7 mouse cellular contexts compared by ENCODE assay signal in the genomic region with DNA sequence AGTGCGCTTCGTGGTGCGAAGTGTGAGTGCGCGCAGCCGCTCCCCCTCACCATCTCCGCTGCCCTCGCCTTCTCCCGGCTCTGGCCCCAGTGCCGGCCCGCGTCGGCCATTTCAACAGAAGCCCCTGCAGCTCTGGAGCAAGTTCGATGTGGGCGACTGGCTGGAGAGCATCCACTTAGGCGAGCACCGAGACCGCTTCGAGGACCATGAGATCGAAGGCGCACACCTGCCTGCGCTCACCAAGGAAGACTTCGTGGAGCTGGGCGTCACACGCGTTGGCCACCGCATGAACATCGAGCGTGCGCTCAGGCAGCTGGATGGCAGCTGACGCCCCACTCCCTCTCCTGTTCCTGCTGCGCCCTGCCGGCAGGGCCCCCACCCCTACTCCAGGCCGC. TPM values are rescaled to one million over a fixed set of nuclear protein-coding genes. Genes with fewer than 3 reads are reported as not detected.
DNase-seq lines count a peak whose midpoint lies in the region; ATAC-seq and TF ChIP-seq lines count a peak whose summit lies in the region.

No protein-coding gene starts in this region.

- no peak for TF ChIP-seq POLR2A in myocyte (IDR thresholded peaks at IDR 0.05; ENCODE audit: insufficient read length, low read depth)

- peak overlapping the region; percentile 31 for H3K4me3 ChIP-seq in kidney, embryonic 14.5 days (ENCODE audit: low read length)
- H3K4me3 ChIP-seq in embryonic facial prominence, embryonic 10.5 days: peak overlapping the region; percentile 51
- H3K4me3 ChIP-seq in hindbrain, embryonic 13.5 days: peak overlapping the region; percentile 22
- H3K4me3 ChIP-seq in myocyte: no peak overlapping the region
- H3K4me3 ChIP-seq in gastrocnemius, adult 2 months: no peak overlapping the region

- no peak for DNase-seq in kidney, adult 9 months
- DNase-seq in embryonic facial prominence, embryonic 10.5 days (ENCODE audit: low spot score): peak; percentile 52
- no peak for DNase-seq in right cerebral cortex, adult 2 months (ENCODE audit: low spot score in 2 of 2)
- DNase-seq in gastrocnemius, adult 2 months: no peak

- H3K79me2 ChIP-seq in myocyte (ENCODE audit: control insufficient read depth, insufficient read depth): no peaks in the 10 kb centered on the region

- TF ChIP-seq CTCF in gastrocnemius, adult 2 months (IDR thresholded peaks at IDR 0.05): no peak

- ATAC-seq in kidney, embryonic 14.5 days (ENCODE audit: low FRiP score, low TSS enrichment): peak; percentile 17; the same call in 1 of the 2 replicates
- no peak for ATAC-seq in hindbrain, embryonic 13.5 days (ENCODE audit: low FRiP score)

- no peak overlapping the region for H3K9ac ChIP-seq in kidney, embryonic 14.5 days (ENCODE audit: low read depth, low read length)
- H3K9ac ChIP-seq in hindbrain, embryonic 13.5 days: peak overlapping the region; percentile 29; the same call in 1 of the 2 replicates

- peaks cover 2% of the 10 kb centered on the region; the same call in 1 of the 2 replicates for H3K36me3 ChIP-seq in kidney, embryonic 14.5 days (ENCODE audit: control insufficient read depth, insufficient read depth, low read length)
- no peaks in the 10 kb centered on the region for H3K36me3 ChIP-seq in embryonic facial prominence, embryonic 10.5 days (replicated peaks)
- 0 out of 2 replicates have a peak, but pooled peaks cover 14% of the 10 kb centered on the region for H3K36me3 ChIP-seq in hindbrain, embryonic 13.5 days
- H3K36me3 ChIP-seq in myocyte (ENCODE audit: control insufficient read depth, insufficient read depth): no peaks in the 10 kb centered on the region

- 6% methylated on average over 34 of the region's 34 CpGs for WGBS in kidney, embryonic 14.5 days
- WGBS in embryonic facial prominence, embryonic 10.5 days: 2% methylated on average over 34 of the region's 34 CpGs
- WGBS in hindbrain, embryonic 13.5 days: 6% methylated on average over 34 of the region's 34 CpGs

- intact Hi-C loops in gastrocnemius, adult 2 months (cut with DNase I): no loop called here

- H3K27me3 ChIP-seq in kidney, embryonic 14.5 days (ENCODE audit: control insufficient read depth, insufficient read depth, low read length): peaks cover 35% of the 10 kb centered on the region
- peaks cover 60% of the 10 kb centered on the region for H3K27me3 ChIP-seq in embryonic facial prominence, embryonic 10.5 days (replicated peaks; ENCODE audit: low read depth, poor library complexity, severe bottlenecking)
- peaks cover 54% of the 10 kb centered on the region for H3K27me3 ChIP-seq in hindbrain, embryonic 13.5 days
- peaks cover 25% of the 10 kb centered on the region for H3K27me3 ChIP-seq in myocyte (ENCODE audit: control insufficient read depth, insufficient read depth, insufficient read length)

- no peaks in the 10 kb centered on the region for H3K9me3 ChIP-seq in kidney, embryonic 14.5 days (ENCODE audit: control insufficient read depth, low read length)
- no peaks in the 10 kb centered on the region for H3K9me3 ChIP-seq in embryonic facial prominence, embryonic 10.5 days
- no peaks in the 10 kb centered on the region for H3K9me3 ChIP-seq in hindbrain, embryonic 13.5 days

- H3ac ChIP-seq in myocyte (ENCODE audit: control insufficient read depth, insufficient read length): no peak overlapping the region

- H3K4me1 ChIP-seq in kidney, embryonic 14.5 days (ENCODE audit: control insufficient read depth, insufficient read depth, low read length): peaks cover 20% of the 10 kb centered on the region
- peaks cover 37% of the 10 kb centered on the region for H3K4me1 ChIP-seq in embryonic facial prominence, embryonic 10.5 days
- H3K4me1 ChIP-seq in hindbrain, embryonic 13.5 days (replicated peaks): peaks cover 33% of the 10 kb centered on the region

- no peak overlapping the region for H3K27ac ChIP-seq in kidney, embryonic 14.5 days (ENCODE audit: low read depth, low read length)
- no peak overlapping the region; the same call in 1 of the 2 replicates for H3K27ac ChIP-seq in embryonic facial prominence, embryonic 10.5 days (replicated peaks)
- H3K27ac ChIP-seq in hindbrain, embryonic 13.5 days: no peak overlapping the region
- no peak overlapping the region for H3K27ac ChIP-seq in gastrocnemius, adult 2 months

- peak overlapping the region; percentile 45 for H3K4me2 ChIP-seq in kidney, embryonic 14.5 days (replicated peaks; ENCODE audit: low read depth, low read length)
- peak overlapping the region; percentile 43 for H3K4me2 ChIP-seq in hindbrain, embryonic 13.5 days
- peak overlapping the region; percentile 24 for H3K4me2 ChIP-seq in myocyte (ENCODE audit: low read depth)

TF ChIP-seq in myocyte, 11 proteins besides CTCF, POLR2A, EP300 and RAD21:
- TF ChIP-seq MYOG (IDR thresholded peaks at IDR 0.05; ENCODE audit: control insufficient read depth in 1 of 3, insufficient read depth in 1 of 3, insufficient read length in 2 of 3, low read depth in 2 of 3): peak in 2 of 3 experiments; percentile 5 to 32
- TF ChIP-seq SRF (IDR thresholded peaks at IDR 0.05; ENCODE audit: control insufficient read depth, insufficient read length, low read depth): no peak

RNA-seq across cellular contexts. Expression of gene Acr, which starts 10.1 kb away (rescaled TPM):
- 0.32 TPM in 1 of 2 replicates, not detected in the other for polyA plus RNA-seq in kidney, embryonic 14.5 days (2014; fragmentation: Nextera tagmentation; extraction: Ambion mirVana)
- polyA plus RNA-seq in embryonic facial prominence, embryonic 10.5 days (2016; fragmentation: Nextera tagmentation; extraction: Ambion mirVana): 0.18 TPM in 1 of 2 replicates, not detected in the other
- 1.5 and 2.0 TPM in 2 replicates for polyA plus RNA-seq in hindbrain, embryonic 13.5 days (2015; fragmentation: Nextera tagmentation; extraction: Ambion mirVana)
- not detected for polyA plus RNA-seq in myocyte (2012; fragmentation: generic; extraction: Trizol)
- total RNA-seq in gastrocnemius, adult 2 months (2021): under 1 TPM in 1 of 2 experiments, not detected in 1; 0.23 TPM

RNA-seq across cellular contexts. Expression of gene Rabl2, which starts 33.7 kb away (rescaled TPM):
- polyA plus RNA-seq in kidney, embryonic 14.5 days (2014; fragmentation: Nextera tagmentation; extraction: Ambion mirVana): 66.2 and 66.9 TPM in 2 replicates
- polyA plus RNA-seq in embryonic facial prominence, embryonic 10.5 days (2016; fragmentation: Nextera tagmentation; extraction: Ambion mirVana): 70.3 and 74.6 TPM in 2 replicates
- polyA plus RNA-seq in hindbrain, embryonic 13.5 days (2015; fragmentation: Nextera tagmentation; extraction: Ambion mirVana): 72.5 and 73.7 TPM in 2 replicates
- 13.9 TPM for polyA plus RNA-seq in myocyte (2012; fragmentation: generic; extraction: Trizol)
- total RNA-seq in gastrocnemius, adult 2 months (2021): 1 to 10 TPM; 2.3 to 2.7 TPM

RNA-seq across cellular contexts. Expression of gene Shank3, which starts 58.6 kb away (rescaled TPM):
- polyA plus RNA-seq in kidney, embryonic 14.5 days (2014; fragmentation: Nextera tagmentation; extraction: Ambion mirVana): 2.5 and 3.0 TPM in 2 replicates
- 1.3 and 2.4 TPM in 2 replicates for polyA plus RNA-seq in embryonic facial prominence, embryonic 10.5 days (2016; fragmentation: Nextera tagmentation; extraction: Ambion mirVana)
- 11.0 and 12.1 TPM in 2 replicates for polyA plus RNA-seq in hindbrain, embryonic 13.5 days (2015; fragmentation: Nextera tagmentation; extraction: Ambion mirVana)
- polyA plus RNA-seq in myocyte (2012; fragmentation: generic; extraction: Trizol): 1.4 TPM
- total RNA-seq in gastrocnemius, adult 2 months (2021): 10 to 100 TPM; 12.2 to 20.4 TPM

Comparison
In these comparisons a context has a peak if more than half of its experiments do, and no peak if none do; other contexts are left out.
1. H3K4me3 ChIP-seq: peak in kidney, embryonic 14.5 days (single experiment), embryonic facial prominence, embryonic 10.5 days (single experiment) and hindbrain, embryonic 13.5 days (single experiment); none in myocyte (single experiment) and gastrocnemius, adult 2 months (single experiment).
2. Peak in every context shown above with its lines, with median percentiles within 50 percentile points of each other: H3K4me2 ChIP-seq.